Mouse (Mus musculus) v-Abl transformed pro-B cells (cell line): Measurements from ENCODE around the gene Itgb1bp1.

ENCODE experiments used
- in situ Hi-C, 2 experiments: fragments of 400-800 bp; cut with MboI; formaldehyde crosslinking; loops; one replicate each; pipeline ENCODE4 v1.15.1; 2025; ENCODE audit not compliant: unreplicated experiment in 2 of 2

Gene Itgb1bp1

GRCm38 (mm10) chr12:21302361-21302783 lies 16.3 kb upstream of the Itgb1bp1 start:
- in situ Hi-C loops: no loop called here

GRCm38 (mm10) chr12:21301932-21302331 lies 15.8 kb upstream of the Itgb1bp1 start:
- in situ Hi-C loops: no loop called here

- in situ Hi-C loops: no loop called here
Observed at GRCm38 (mm10) chr12:21301324-21301723, 15.2 kb upstream of the Itgb1bp1 start.

GRCm38 (mm10) chr12:21298856-21299255 lies 12.8 kb upstream of the Itgb1bp1 start:
- in situ Hi-C loops: no loop called here

GRCm38 (mm10) chr12:21289651-21290050 lies 3.6 kb upstream of the Itgb1bp1 start:
- in situ Hi-C loops: loop anchor here (5.0 to 10.0 kb wide), 4 partner anchors 83 to 173 kb away; partner anchors contain the start of genes Adam17 (in 2 of the 2) and Ywhaq (in 1 of the 2)

GRCm38 (mm10) chr12:21288716-21289395 lies 2.8 kb upstream of the Itgb1bp1 start:
- in situ Hi-C loops: loop anchor here (5.0 to 10.0 kb wide), 4 partner anchors 83 to 173 kb away; partner anchors contain the start of genes Adam17 (in 2 of the 2) and Ywhaq (in 1 of the 2)

- in situ Hi-C loops: loop anchor here (5.0 to 10.0 kb wide), 4 partner anchors 85 to 175 kb away; partner anchors contain the start of genes Adam17 (in 2 of the 2) and Ywhaq (in 1 of the 2)
Observed at GRCm38 (mm10) chr12:21286712-21287650, 897 bp upstream of the Itgb1bp1 start.

GRCm38 (mm10) chr12:21285508-21286242 lies 409 bp downstream of the Itgb1bp1 start:
- in situ Hi-C loops: loop anchor here (5.0 to 10.0 kb wide), 4 partner anchors 87 to 177 kb away; partner anchors contain the start of genes Adam17 (in 2 of the 2) and Ywhaq (in 1 of the 2)

GRCm38 (mm10) chr12:21284761-21285441 lies 1.2 kb downstream of the Itgb1bp1 start, which contains the start of gene Cpsf3:
TSS of gene Cpsf3 (plus strand) at chr12:21285391.
- in situ Hi-C loops: loop anchor here (5.0 to 10.0 kb wide), 4 partner anchors 87 to 177 kb away; partner anchors contain the start of genes Adam17 (in 2 of the 2) and Ywhaq (in 1 of the 2)

GRCm38 (mm10) chr12:21277352-21277864 lies 8.7 kb downstream of the Itgb1bp1 start:
- in situ Hi-C loops: no loop called here

GRCm38 (mm10) chr12:21274446-21274845 lies 11.6 kb downstream of the Itgb1bp1 start:
- in situ Hi-C loops: no loop called here

- in situ Hi-C loops: no loop called here
Observed at GRCm38 (mm10) chr12:21268083-21268616, 17.9 kb downstream of the Itgb1bp1 start.

GRCm38 (mm10) chr12:21266784-21267098 lies 19.3 kb downstream of the Itgb1bp1 start:
- in situ Hi-C loops: no loop called here

- in situ Hi-C loops: no loop called here
Observed at GRCm38 (mm10) chr12:21265946-21266783, 19.9 kb downstream of the Itgb1bp1 start.

- in situ Hi-C loops: no loop called here
Observed at GRCm38 (mm10) chr12:21265501-21265900, 20.6 kb downstream of the Itgb1bp1 start.

- in situ Hi-C loops: no loop called here
Observed at GRCm38 (mm10) chr12:21264970-21265369, 21.1 kb downstream of the Itgb1bp1 start.

GRCm38 (mm10) chr12:21264241-21264640 lies 21.8 kb downstream of the Itgb1bp1 start:
- in situ Hi-C loops: no loop called here

GRCm38 (mm10) chr12:21263256-21263655 lies 22.8 kb downstream of the Itgb1bp1 start:
- in situ Hi-C loops: no loop called here
